Mouse (Mus musculus): Measurements from ENCODE around the gene Fam160a2.
"Not testable (repeated sequence)": the region's sequence is repeated elsewhere in the genome, so short reads cannot be mapped to it uniquely, and the experiment has no call there.

The Fam160a2 gene

DNA sequence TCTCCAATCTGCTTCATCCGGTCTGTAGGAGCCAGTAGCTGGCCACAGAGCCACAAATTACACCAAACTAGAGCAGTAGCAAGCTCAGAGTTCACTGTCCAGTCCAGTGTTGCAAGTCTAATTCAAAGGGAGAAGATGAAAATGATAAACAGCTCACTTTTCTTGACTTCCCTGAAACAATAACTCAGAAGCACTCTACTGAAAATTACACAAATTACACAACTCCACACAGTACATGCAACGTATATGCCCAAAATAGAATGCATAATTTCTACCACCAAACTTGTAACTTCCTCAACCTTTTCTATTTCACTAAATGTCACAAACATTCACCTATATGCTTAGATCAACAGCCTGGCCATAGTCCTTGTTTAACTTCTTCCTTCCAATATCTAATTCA, 9.6 kb downstream of the Fam160a2 start:
- no peak for DNase-seq

DNA sequence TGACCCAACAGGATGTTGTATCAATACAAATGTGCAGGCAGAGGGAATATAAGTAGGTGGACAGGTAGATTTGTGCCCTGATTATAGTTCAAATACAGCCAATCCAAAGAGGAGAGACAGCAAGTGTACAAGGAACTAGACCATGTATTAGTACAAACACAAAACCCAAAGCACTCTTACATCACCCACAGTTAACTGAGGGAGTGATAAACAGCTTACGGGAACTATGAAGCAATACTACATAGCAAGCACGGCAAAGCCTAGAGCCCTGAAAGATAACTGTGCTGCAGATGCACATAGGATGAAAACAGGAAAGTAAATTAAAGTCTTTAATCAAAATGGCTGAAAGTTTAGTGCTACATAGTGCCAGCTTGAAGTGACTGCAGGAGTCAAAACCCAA, 12.2 kb downstream of the Fam160a2 start:
- DNase-seq = no peak

GRCm38 (mm10) chr7:105380329-105380728, 19.5 kb downstream of the Fam160a2 start:
- DNase-seq = no peak

GRCm38 (mm10) chr7:105374866-105375265, 25.0 kb downstream of the Fam160a2 start, which contains the start of gene Gm5901:
Gm5901 (plus strand) TSS chr7:105375038.
- no peak for DNase-seq

DNA sequence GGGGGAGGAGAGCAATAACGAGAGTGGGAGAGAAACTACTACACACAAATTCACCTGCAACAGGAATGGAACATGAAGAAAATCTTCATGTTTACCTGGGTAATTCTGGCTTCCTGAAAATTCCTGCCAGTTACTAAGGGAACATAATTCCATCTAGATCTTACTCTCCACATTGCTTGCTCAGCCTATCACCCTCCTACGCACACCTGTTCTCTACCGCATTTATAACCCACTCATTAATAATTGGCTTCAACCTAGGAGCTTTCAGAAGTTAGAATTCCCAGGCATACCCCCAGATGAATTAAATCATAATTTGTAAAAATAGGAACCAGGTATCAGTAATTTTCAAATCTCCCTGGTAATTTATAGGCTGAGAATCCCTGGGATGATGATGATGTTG, 25.9 kb downstream of the Fam160a2 start:
- no peak for DNase-seq

DNA sequence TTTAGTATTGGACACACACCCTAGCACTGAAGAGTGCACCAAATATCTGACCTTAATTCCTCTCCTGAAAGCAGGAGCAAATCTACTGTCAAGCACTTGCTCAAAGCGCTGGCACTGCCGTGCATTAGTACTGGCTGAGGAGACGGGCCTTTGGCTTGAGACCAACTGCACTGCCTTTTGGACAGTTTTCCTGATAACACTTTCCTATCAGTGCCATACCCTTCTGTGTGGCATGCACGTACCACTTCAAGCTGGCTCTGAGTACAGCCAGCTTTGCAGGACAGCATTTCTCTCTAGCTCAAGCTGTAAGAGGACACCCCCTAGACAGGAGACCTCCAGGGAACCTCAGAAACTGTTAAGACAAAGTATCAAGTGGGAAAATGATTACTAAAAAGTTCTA, 26.3 kb downstream of the Fam160a2 start:
- DNase-seq = no peak

DNA sequence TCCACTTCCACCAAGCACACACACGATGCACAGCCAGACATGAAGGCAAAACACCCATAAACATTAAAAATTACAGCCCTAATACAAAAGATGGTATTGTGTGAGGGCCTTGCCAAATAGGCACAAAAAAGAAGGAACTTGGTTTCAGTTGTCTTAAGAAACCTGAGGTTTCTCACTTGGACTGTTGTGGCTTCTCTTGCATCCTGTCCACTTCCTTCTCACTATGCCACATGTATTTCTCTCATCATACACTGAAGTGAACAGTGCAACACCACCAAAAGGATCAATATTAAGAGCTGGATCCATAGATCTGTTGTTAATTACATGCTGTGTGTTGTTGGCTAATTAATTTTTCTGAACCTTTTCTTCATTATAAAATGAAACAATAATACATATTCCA, 26.9 kb downstream of the Fam160a2 start:
- no peak for DNase-seq

DNA sequence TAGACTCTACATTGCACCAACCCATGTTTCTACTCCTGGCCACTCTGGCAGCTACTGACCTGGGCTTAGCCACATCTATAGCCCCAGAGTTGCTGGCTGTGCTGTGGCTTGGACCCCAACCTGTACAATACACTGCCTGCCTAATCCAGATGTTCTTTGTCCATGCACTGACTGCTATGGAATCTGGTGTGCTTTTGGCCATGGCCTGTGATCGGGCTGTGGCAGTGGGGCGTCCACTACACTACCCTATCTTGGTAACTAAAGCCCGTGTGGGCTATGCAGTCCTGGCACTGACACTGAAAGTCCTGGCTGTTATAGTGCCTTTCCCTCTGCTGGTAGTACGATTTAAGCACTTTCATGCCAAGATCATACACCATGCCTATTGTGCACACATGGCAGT, 31.3 kb downstream of the Fam160a2 start:
- no peak for DNase-seq

DNA sequence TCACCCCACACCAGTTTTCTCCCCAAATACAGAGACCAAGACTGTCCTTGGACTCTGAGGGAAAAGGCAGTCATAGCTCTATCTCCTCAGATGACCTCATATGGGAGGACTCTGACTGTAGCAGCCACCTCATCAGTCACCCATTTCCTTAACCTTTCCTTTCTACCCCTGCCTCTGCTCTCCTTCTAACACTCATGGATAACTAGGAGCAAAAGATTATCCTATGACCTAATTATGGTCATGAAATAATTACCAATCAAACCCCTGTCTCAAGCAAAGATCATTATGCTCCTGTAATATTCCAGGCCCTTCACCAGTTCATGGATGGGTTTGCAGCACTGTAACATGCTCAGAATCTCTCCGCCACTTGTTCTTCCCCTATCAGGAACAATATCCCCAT, 31.9 kb downstream of the Fam160a2 start, which contains the start of gene Olfr692:
Gene Olfr692, plus strand, starts transcription at position 301 of the 400 bp plus-strand sequence.
- DNase-seq = no peak

GRCm38 (mm10) chr7:105367268-105367667, 32.6 kb downstream of the Fam160a2 start:
- DNase-seq = no peak

DNA sequence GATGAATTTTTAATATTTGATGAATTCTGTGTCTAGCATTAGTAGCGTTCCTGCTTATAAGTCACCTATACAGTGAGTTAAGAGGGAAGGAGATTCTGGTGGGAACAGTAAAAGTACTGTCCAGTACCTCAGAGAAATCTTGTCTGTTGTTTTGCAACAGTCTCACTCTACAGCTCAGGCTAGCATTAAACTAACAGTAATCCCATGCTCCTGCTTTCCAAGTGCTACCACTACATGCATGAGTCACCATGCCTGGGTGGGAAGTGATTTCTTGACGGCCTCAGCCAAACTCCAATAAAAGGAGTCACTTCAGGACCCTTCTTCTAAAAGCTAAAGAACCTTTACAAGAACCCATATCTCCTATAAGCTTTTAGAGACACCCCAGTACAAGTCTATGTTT, 38.1 kb downstream of the Fam160a2 start:
- no peak for DNase-seq

- DNase-seq = not testable (repeated sequence)
These were observed 43.4 kb downstream of the Fam160a2 start for GRCm38 (mm10) chr7:105356487-105356886.

GRCm38 (mm10) chr7:105356064-105356463, 43.8 kb downstream of the Fam160a2 start:
- DNase-seq = not testable (repeated sequence)

- no peak for DNase-seq
These were observed 57.1 kb downstream of the Fam160a2 start for GRCm38 (mm10) chr7:105342752-105343151.

- no peak for DNase-seq
These were observed 57.7 kb downstream of the Fam160a2 start, which contains the start of gene Olfr691 for GRCm38 (mm10) chr7:105342170-105342569. Olfr691 (minus strand) TSS chr7:105342270.

- no peak for DNase-seq
These were observed 65.8 kb downstream of the Fam160a2 start, which contains the start of gene Olfr690 for GRCm38 (mm10) chr7:105334004-105334403. Olfr690 (minus strand) TSS chr7:105334104.

DNA sequence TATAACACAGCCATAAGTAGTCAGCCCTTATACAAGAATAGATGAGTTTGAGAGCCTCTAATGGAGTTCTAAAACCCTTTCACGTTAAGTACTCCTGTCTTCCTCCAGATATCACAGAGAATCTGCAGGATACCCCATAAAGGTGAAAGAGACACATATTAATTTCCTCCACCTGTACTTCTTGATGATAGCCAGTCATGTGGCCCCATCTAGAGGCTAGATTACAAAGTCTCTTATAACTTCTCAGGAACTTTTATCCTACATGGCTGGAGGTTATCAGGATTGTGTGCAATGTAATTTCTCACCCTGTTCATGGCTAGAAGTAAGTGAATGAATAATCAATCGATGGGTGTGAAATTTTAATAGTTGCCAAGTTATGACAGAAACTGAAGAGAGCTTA, 74.6 kb downstream of the Fam160a2 start:
- DNase-seq = no peak
